Mouse (Mus musculus): ENCODE data around the gene Mdga2. TPM values are rescaled to one million over a fixed set of nuclear protein-coding genes. Genes with fewer than 3 reads are reported as not detected.

Gene Mdga2
- total and polyA plus RNA-seq, 3 experiments = 2.1 TPM; not detected in 2

DNA sequence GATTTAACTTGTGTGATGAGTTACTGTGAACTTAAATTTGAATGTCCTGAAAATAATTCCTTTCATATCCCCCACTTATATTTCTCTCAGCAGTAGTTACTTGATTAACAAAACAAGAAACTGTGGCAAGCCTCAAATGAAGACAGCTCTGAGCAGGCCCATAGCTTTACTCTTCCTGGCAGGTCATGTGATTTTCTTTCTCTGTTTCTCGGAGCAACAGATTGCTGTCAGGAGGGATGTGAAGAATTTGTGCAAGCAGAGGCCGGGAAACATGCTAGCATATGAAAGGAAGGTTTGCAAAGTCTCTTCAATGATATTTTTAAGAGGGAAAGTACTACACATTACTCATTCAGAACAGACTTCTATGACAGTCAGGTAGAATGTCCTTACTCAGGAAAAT lies 697.4 kb downstream of the Mdga2 start:
- Histone ChIP-seq H3K9ac (ENCODE audit: control insufficient read depth, low read depth, low read length, poor library complexity, severe bottlenecking) (no peak overlapping the region), H3K9me3 (replicated peaks; ENCODE audit: insufficient read depth, low read length) (no peaks in the 10 kb centered on the region), H3K36me3 (ENCODE audit: control insufficient read depth in 1 of 2, insufficient read depth in 2 of 2, low read length in 2 of 2) (no peaks in the 10 kb centered on the region), H3K79me2 (ENCODE audit: control insufficient read depth, insufficient read depth, low read length, poor library complexity) (no peaks in the 10 kb centered on the region), H3K27ac (ENCODE audit: control insufficient read depth, low read depth, low read length) (no peak overlapping the region), H3K4me3 (ENCODE audit: control insufficient read depth in 1 of 2, insufficient read depth in 1 of 2, low read depth in 2 of 2, low read length in 2 of 2) (no peak overlapping the region), H3K4me1 (ENCODE audit: control insufficient read depth in 1 of 2, insufficient read depth in 2 of 2, low read length in 2 of 2) (no peaks in the 10 kb centered on the region), H3K27me3 (ENCODE audit: control insufficient read depth in 1 of 2, insufficient read depth in 2 of 2, low read length in 2 of 2) (no peaks in the 10 kb centered on the region)
- no peak for DNase-seq (ENCODE audit: low read depth, low spot score)
- no peak for TF ChIP-seq RAD21 (IDR thresholded peaks at IDR 0.05; ENCODE audit: low read depth, low read length)
- no peak for TF ChIP-seq POLR2AphosphoS5 (IDR thresholded peaks at IDR 0.05; ENCODE audit: borderline replicate concordance, low read depth, low read length)
- TF ChIP-seq NELFE (IDR thresholded peaks at IDR 0.05; ENCODE audit: low read depth, low read length) = no peak
- no peak for TF ChIP-seq E2F4 (IDR thresholded peaks at IDR 0.05; ENCODE audit: borderline replicate concordance, low read depth, low read length)
- TF ChIP-seq UBTF (IDR thresholded peaks at IDR 0.05; ENCODE audit: borderline replicate concordance, insufficient read depth, low read depth, low read length) = no peak
- no peak for TF ChIP-seq NRF1 (IDR thresholded peaks at IDR 0.05; ENCODE audit: insufficient read depth, low read depth, low read length, poor library complexity, severe bottlenecking)
- TF ChIP-seq ZNF384 (IDR thresholded peaks at IDR 0.05; ENCODE audit: low read depth, low read length) = no peak
- TF ChIP-seq HCFC1 (IDR thresholded peaks at IDR 0.05; ENCODE audit: low read depth, low read length) = no peak

- DNase-seq (ENCODE audit: low read depth, low spot score) = no peak
- Histone ChIP-seq H3K4me3 (ENCODE audit: control insufficient read depth in 1 of 2, insufficient read depth in 1 of 2, low read depth in 2 of 2, low read length in 2 of 2) (no peak overlapping the region), H3K9me3 (replicated peaks; ENCODE audit: insufficient read depth, low read length) (no peaks in the 10 kb centered on the region), H3K4me1 (ENCODE audit: control insufficient read depth in 1 of 2, insufficient read depth in 2 of 2, low read length in 2 of 2) (no peaks in the 10 kb centered on the region), H3K36me3 (ENCODE audit: control insufficient read depth in 1 of 2, insufficient read depth in 2 of 2, low read length in 2 of 2) (no peaks in the 10 kb centered on the region), H3K9ac (ENCODE audit: control insufficient read depth, low read depth, low read length, poor library complexity, severe bottlenecking) (no peak overlapping the region), H3K27ac (ENCODE audit: control insufficient read depth, low read depth, low read length) (no peak overlapping the region), H3K27me3 (ENCODE audit: control insufficient read depth in 1 of 2, insufficient read depth in 2 of 2, low read length in 2 of 2) (no peaks in the 10 kb centered on the region), H3K79me2 (ENCODE audit: control insufficient read depth, insufficient read depth, low read length, poor library complexity) (no peaks in the 10 kb centered on the region)
- no peak for TF ChIP-seq ZKSCAN1 (IDR thresholded peaks at IDR 0.05; ENCODE audit: low read depth, low read length)
- no peak for TF ChIP-seq MAZ (IDR thresholded peaks at IDR 0.05; ENCODE audit: low read depth, low read length)
- no peak for TF ChIP-seq USF2 (IDR thresholded peaks at IDR 0.05; ENCODE audit: borderline replicate concordance in 1 of 2, insufficient read depth in 1 of 2, low read depth in 1 of 2, low read length in 2 of 2)
- TF ChIP-seq GATA1 (IDR thresholded peaks at IDR 0.05; ENCODE audit: low read depth, low read length) = no peak
- no peak for TF ChIP-seq ETS1 (IDR thresholded peaks at IDR 0.05; ENCODE audit: low read depth, low read length)
- no peak for TF ChIP-seq CHD2 (IDR thresholded peaks at IDR 0.05; ENCODE audit: low read length)
- TF ChIP-seq ELF1 (IDR thresholded peaks at IDR 0.05; ENCODE audit: low read depth, low read length) = no peak
- no peak for TF ChIP-seq BHLHE40 (IDR thresholded peaks at IDR 0.05; ENCODE audit: borderline replicate concordance, low read depth, low read length)
- TF ChIP-seq POLR2A (IDR thresholded peaks at IDR 0.05; ENCODE audit: control insufficient read depth in 1 of 2, insufficient read depth in 1 of 2, low read depth in 1 of 2, low read length in 2 of 2, poor library complexity in 1 of 2) = no peak
- no peak for TF ChIP-seq SIN3A (IDR thresholded peaks at IDR 0.05; ENCODE audit: low read length)
- TF ChIP-seq MXI1 (IDR thresholded peaks at IDR 0.05; ENCODE audit: low read depth, low read length) = no peak
- TF ChIP-seq MYC (IDR thresholded peaks at IDR 0.05; ENCODE audit: low read depth, low read length) = no peak
- no peak for TF ChIP-seq GABPA (IDR thresholded peaks at IDR 0.05; ENCODE audit: low read depth, low read length)
- no peak for TF ChIP-seq USF1 (IDR thresholded peaks at IDR 0.05; ENCODE audit: low read depth, low read length)
- TF ChIP-seq ZNF384 (IDR thresholded peaks at IDR 0.05; ENCODE audit: low read depth, low read length) = no peak
- TF ChIP-seq CTCF (IDR thresholded peaks at IDR 0.05 in 2 of 3, conservative IDR thresholded peaks at IDR 0.05 in 1 of 3; ENCODE audit: control insufficient read depth in 1 of 3, insufficient read depth in 1 of 3, low read depth in 2 of 3, low read length in 3 of 3, poor library complexity in 1 of 3, severe bottlenecking in 1 of 3) = no peak
- TF ChIP-seq TCF12 (IDR thresholded peaks at IDR 0.05; ENCODE audit: low read depth, low read length) = no peak
- no peak for TF ChIP-seq SMC3 (IDR thresholded peaks at IDR 0.05; ENCODE audit: low read depth, low read length)
- TF ChIP-seq POLR2AphosphoS2 (IDR thresholded peaks at IDR 0.05; ENCODE audit: low read length) = no peak
These were observed 723.1 kb downstream of the Mdga2 start for GRCm38 (mm10) chr12:66499258-66499657.
